Mouse (Mus musculus) olfactory bulb, adult 2 months (tissue): ENCODE measurements at regions not wholly inside any gene's neighbourhood (a gene's known extent, or its start where the extent isn't known, plus 50 kb on each side); places are given as distances from the start of the nearest gene placed in this dataset.

Experiments
- CTCF ChIP-seq: fragments of 200-500 bp; IDR thresholded peaks from 2 replicates; pipeline ENCODE4 v1.5.1; 2012; ENCODE audit warnings: low read depth, mild to moderate bottlenecking, low read length, moderate library complexity; ENCODE audit not compliant: insufficient read depth
- POLR2A ChIP-seq: fragments of 200-500 bp; IDR thresholded peaks from 2 replicates; pipeline ENCODE4 v1.6.1; 2012; ENCODE audit warnings: mild to moderate bottlenecking, low read depth, low read length, moderate library complexity; ENCODE audit not compliant: insufficient read depth

- TF ChIP-seq CTCF = no peak
- TF ChIP-seq POLR2A = no peak
Measured at GRCm38 (mm10) chr15:36334436-36335113, 673.0 kb downstream of the Zfp706 start.
